Comparison of ENCODE assay signal across 18 mouse cellular contexts in genomic region chr7:25125716-25126281, GRCm38 (mm10).
"Had no signal": no experiment of that assay in that cellular context is flagged by ENCODE, and none has a peak within 500 bp of the region (broad histone marks: within the 10 kb centered on the region; RNA-seq: fewer than 3 reads in every experiment).

No protein-coding gene starts in this region.

- H3K27me3 ChIP-seq: neural tube, embryonic 13.5 days; neural tube, embryonic 15.5 days had no signal

- H3K4me2 ChIP-seq: lung, embryonic 14.5 days; midbrain, embryonic 12.5 days; neural tube, embryonic 13.5 days; neural tube, embryonic 15.5 days; stomach, embryonic 15.5 days had no signal

- H3K36me3 ChIP-seq: midbrain, embryonic 12.5 days; neural tube, embryonic 13.5 days; neural tube, embryonic 15.5 days; stomach, embryonic 15.5 days had no signal

- DNase-seq: lung, adult 18-20 months; lung, embryonic 14.5 days; lung, postnatal 10 days; lung, postnatal 4 days; midbrain, embryonic 14.5 days; right cerebral cortex, postnatal 14 days; spleen, adult 18-20 months; thymus, adult 2 months; thymus, postnatal 25 days; thymus, postnatal 4 days had no signal

- H3K9me3 ChIP-seq: midbrain, embryonic 12.5 days; neural tube, embryonic 13.5 days; neural tube, embryonic 15.5 days; stomach, embryonic 15.5 days had no signal

- H3K27ac ChIP-seq: liver, embryonic 14.5 days; midbrain, embryonic 12.5 days; neural tube, embryonic 13.5 days; neural tube, embryonic 15.5 days; stomach, embryonic 15.5 days; stomach, postnatal 0 days had no signal

- H3K9ac ChIP-seq: liver, embryonic 14.5 days; lung, embryonic 14.5 days; midbrain, embryonic 12.5 days; neural tube, embryonic 13.5 days; neural tube, embryonic 15.5 days; stomach, embryonic 15.5 days had no signal

- H3K4me3 ChIP-seq: midbrain, embryonic 12.5 days; myocyte; neural tube, embryonic 13.5 days; neural tube, embryonic 15.5 days; stomach, embryonic 15.5 days had no signal

- ATAC-seq: midbrain, embryonic 16.5 days had no signal

- H3K4me1 ChIP-seq: midbrain, embryonic 12.5 days; stomach, embryonic 15.5 days had no signal
